Mouse (Mus musculus) heart, adult 9 months (tissue): ENCODE measurements around the gene 6430550D23Rik.
"Not testable (repeated sequence)": the region's sequence is repeated elsewhere in the genome, so short reads cannot be mapped to it uniquely, and the experiment has no call there.

ENCODE experiments used
- DNase-seq, 2 experiments: peaks; one replicate each; pipeline ENCODE4 v3.0.0; 2022; ENCODE audit warnings: low spot score in 2 of 2

6430550D23Rik gene

GRCm38 (mm10) chr2:155956134-155957059 lies 51.4 kb downstream of the 6430550D23Rik start, which contains the start of gene Cep250:
Gene Cep250, plus strand, starts transcription at chr2:155956458.
- DNase-seq = peak; percentile 88 to 93

DNA sequence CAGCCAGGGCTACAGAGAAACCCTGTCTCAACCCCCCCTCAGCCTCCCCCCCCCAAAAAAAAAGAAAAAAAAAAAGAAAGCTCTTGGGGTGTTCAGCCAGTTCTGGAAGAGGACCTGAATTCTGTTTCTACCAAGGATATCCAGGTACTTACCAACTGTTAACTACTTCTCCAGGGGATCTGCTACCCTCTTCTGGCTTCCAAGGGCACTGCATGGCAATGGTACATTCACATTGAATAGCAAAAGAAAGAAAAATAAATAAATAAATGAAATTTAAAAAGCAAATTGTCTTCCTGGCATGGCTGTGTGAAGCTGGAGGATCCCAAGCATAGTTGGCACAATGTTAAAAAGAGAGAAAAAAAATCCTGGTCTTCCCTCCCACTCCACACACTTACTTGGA lies 55.8 kb downstream of the 6430550D23Rik start:
- peak in 1 of 2 experiments; percentile 33 for DNase-seq

GRCm38 (mm10) chr2:155949362-155949761 lies 58.4 kb downstream of the 6430550D23Rik start:
- no peak for DNase-seq

GRCm38 (mm10) chr2:155947390-155948002 lies 60.3 kb downstream of the 6430550D23Rik start:
- DNase-seq = no peak

DNA sequence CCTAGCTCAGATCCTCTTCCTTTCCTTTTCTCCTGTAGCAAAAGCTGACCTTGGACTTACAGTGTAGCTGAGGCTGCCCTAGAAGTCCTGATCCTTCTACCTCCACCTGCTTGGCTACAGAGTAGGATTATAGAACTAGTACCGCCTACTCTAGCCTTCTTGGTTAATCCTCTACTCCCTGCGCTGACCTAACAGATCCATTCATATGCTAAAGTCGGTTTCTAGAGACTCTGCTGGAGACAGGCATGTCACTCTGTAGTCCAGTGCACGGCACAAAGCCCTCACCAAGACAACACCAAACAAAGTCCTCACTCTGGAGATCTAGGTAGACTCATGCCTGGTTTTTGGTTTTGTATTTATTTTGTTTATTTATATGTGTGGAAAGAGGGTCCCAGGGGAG lies 61.3 kb downstream of the 6430550D23Rik start:
- no peak for DNase-seq

- DNase-seq = no peak
Measured at GRCm38 (mm10) chr2:155946069-155946468, 61.7 kb downstream of the 6430550D23Rik start.

- no peak for DNase-seq
Measured at GRCm38 (mm10) chr2:155945580-155945979, 62.2 kb downstream of the 6430550D23Rik start.

DNA sequence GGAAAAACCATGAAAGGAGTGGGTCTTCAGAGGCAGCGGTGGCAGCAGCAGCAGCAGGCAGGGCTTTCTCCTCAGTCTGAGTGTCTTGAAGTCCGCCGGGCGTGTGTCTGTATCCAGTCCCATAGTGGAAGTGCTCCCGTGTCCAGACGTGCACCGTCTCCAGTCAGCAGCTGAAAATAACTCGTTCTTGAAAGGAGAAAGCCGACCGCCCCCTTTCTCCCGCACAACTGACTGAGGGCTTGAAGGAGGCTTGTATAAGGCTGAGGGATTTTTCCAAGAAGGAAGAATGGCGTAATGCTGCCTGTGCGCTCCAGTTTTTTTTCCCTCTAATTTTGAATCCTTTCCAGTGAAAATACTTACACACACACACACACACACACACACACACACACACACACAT lies 62.7 kb downstream of the 6430550D23Rik start, which contains the start of gene Gdf5:
Gene Gdf5, minus strand, starts transcription at position 244 of the 400 bp plus-strand sequence.
- no peak for DNase-seq

DNA sequence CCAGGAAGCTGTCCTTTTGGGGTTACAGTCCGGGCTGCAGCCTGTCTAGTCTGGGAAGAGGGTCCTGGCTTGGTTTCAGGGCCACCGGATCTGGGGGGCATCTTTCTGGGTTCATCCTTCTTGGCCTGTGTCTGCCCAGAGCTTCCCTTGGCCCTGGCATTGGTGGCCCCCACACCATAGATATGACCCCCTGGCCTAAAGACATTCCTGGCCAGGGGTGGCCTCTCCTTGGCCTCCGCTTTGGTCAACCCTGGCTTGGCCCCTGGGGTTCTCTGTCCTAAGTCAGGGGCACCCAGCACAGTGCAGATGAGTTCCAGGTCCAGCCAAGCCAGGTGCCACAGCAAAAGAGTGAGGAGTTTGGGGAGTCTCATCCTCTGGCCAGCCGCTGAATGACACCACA lies 63.1 kb downstream of the 6430550D23Rik start:
- no peak for DNase-seq

DNA sequence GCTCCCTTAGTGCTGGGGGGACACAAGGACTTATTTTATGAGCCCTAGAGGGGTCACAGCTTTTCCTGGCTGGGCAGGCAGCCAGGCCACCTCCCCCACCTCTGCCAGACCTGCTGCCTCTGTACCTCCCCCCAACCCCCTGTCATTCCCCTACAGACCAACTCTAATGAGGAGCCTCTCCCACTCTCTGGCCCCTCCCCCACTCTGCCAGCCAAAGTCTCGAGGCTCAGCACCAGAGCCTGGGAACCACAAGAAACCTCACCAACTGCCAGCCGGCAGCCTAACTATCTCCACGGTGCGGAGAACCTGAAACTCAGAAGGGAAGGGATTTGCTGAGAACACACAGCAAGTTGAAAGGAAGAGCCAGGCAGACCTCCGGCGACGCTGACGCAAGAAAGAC lies 64.3 kb downstream of the 6430550D23Rik start:
- no peak for DNase-seq

- no peak for DNase-seq
Measured at GRCm38 (mm10) chr2:155941697-155942442, 65.9 kb downstream of the 6430550D23Rik start.

GRCm38 (mm10) chr2:155940681-155941080 lies 67.1 kb downstream of the 6430550D23Rik start, which contains the start of gene Gm15557:
Gene Gm15557, plus strand, starts transcription at chr2:155940728.
- DNase-seq = no peak

GRCm38 (mm10) chr2:155939897-155940529 lies 67.8 kb downstream of the 6430550D23Rik start:
- DNase-seq = no peak

- peak; percentile 90 to 94 for DNase-seq
Measured at GRCm38 (mm10) chr2:155929531-155930442, 78.0 kb downstream of the 6430550D23Rik start, which contains the start of gene Uqcc1. Gene Uqcc1, minus strand, starts transcription at chr2:155930310.

DNA sequence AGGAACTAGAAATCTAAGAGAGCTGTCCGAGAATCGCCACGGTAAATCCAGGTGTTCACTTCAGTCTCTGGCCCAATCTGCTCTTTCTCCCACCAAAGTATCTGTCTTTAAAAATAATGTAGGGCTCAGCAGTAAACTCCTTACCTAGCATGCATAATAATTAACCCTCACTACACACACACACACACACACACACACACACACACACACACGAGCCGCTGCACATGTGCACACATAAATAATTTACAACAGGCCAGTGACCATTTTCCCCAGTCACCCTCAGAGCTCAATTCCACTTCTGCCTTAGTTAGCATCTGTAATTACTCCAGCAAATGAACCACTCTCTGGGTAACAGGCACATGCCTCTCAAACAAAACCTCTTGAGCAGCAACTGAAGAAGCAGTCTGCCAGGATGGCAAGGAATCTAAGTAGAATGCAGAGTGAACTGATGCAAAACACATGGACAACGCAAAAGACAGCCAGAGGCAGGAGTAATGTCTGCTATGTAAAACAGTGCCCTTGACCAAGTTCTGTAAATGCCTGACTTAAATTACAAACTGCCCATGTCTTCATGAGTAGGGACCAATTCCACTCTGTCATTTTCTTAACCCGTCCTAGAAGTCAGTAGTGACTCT lies 78.9 kb downstream of the 6430550D23Rik start:
- DNase-seq = no peak

GRCm38 (mm10) chr2:155925213-155925612 lies 82.6 kb downstream of the 6430550D23Rik start:
- DNase-seq = not testable (repeated sequence)
